Mouse (Mus musculus): ENCODE data around the gene Ubb. TPM values are rescaled to one million over a fixed set of nuclear protein-coding genes. Genes with fewer than 3 reads are reported as not detected.
A peak's percentile ranks its signal among the peaks of the same experiment; 100 is the strongest.

Ubb gene
- total RNA-seq, 1 experiment from 2014 or later, result 1,520 TPM

- no peak for ATAC-seq (replicated peaks in 1 of 2; ENCODE audit: insufficient read depth in 1 of 2, low FRiP score in 2 of 2, low TSS enrichment in 1 of 2, low read depth in 1 of 2, poor library complexity in 2 of 2, severe bottlenecking in 2 of 2)
Measured at GRCm38 (mm10) chr11:62541581-62541980, 9.4 kb upstream of the Ubb start.

- no peak for ATAC-seq (replicated peaks in 1 of 2; ENCODE audit: insufficient read depth in 1 of 2, low FRiP score in 2 of 2, low TSS enrichment in 1 of 2, low read depth in 1 of 2, poor library complexity in 2 of 2, severe bottlenecking in 2 of 2)
Measured at GRCm38 (mm10) chr11:62543991-62544390, 7.0 kb upstream of the Ubb start.

DNA sequence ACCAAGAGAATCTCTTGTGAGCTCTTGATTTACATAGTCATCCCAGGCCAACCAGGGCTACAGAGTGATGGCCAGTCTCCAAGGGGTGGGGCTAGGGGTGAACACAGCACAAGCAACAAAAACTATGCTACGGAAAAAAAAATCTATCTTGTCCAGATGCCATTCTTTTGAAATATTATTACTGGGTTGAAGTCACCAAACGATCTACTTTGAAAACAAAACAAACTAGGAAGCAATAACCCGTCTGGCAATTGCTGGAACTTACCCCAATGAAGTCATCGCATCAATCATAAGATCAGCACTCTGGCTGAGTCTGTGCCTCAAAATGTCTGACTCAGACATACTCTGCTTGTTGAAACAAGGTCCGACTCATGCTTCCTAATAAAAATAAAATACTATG lies 1.2 kb upstream of the Ubb start:
- no peak for ATAC-seq (replicated peaks in 1 of 2; ENCODE audit: insufficient read depth in 1 of 2, low FRiP score in 2 of 2, low TSS enrichment in 1 of 2, low read depth in 1 of 2, poor library complexity in 2 of 2, severe bottlenecking in 2 of 2)

DNA sequence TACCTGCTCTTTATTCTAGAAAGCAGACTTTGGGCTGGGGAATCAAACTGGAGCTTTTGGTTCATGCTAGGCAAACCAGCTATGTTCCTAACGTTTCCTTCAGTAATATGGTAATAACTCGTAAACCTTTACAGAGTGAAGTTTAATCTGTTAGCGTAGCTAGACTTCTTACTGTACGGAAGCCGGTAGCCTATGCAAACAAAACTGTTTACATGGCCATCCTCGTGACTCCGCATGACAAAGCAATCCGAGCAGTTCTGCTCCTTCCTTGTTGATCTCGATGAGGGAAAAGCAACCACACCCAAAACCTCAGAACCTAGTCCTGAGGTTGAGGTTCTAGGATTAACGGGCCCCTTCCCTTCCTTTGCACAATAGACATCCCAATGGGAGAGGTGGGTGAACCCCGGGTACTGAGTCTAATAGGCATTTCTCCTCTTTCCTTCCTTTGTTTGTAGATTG lies 715 bp upstream of the Ubb start:
- peak; percentile 13 to 28; a peak in 2 of 4 replicates for ATAC-seq (replicated peaks in 1 of 2; ENCODE audit: insufficient read depth in 1 of 2, low FRiP score in 2 of 2, low TSS enrichment in 1 of 2, low read depth in 1 of 2, poor library complexity in 2 of 2, severe bottlenecking in 2 of 2)

GRCm38 (mm10) chr11:62551226-62552119 lies 502 bp downstream of the Ubb start:
- ATAC-seq (replicated peaks in 1 of 2; ENCODE audit: insufficient read depth in 1 of 2, low FRiP score in 2 of 2, low TSS enrichment in 1 of 2, low read depth in 1 of 2, poor library complexity in 2 of 2, severe bottlenecking in 2 of 2), result peak; percentile 55 to 58

- no peak for ATAC-seq (replicated peaks in 1 of 2; ENCODE audit: insufficient read depth in 1 of 2, low FRiP score in 2 of 2, low TSS enrichment in 1 of 2, low read depth in 1 of 2, poor library complexity in 2 of 2, severe bottlenecking in 2 of 2)
Measured at GRCm38 (mm10) chr11:62553186-62553585, 2.2 kb downstream of the Ubb start.

GRCm38 (mm10) chr11:62553633-62554032 lies 2.7 kb downstream of the Ubb start:
- ATAC-seq (replicated peaks in 1 of 2; ENCODE audit: insufficient read depth in 1 of 2, low FRiP score in 2 of 2, low TSS enrichment in 1 of 2, low read depth in 1 of 2, poor library complexity in 2 of 2, severe bottlenecking in 2 of 2), result no peak

GRCm38 (mm10) chr11:62554163-62554855 lies 3.3 kb downstream of the Ubb start:
- ATAC-seq (replicated peaks in 1 of 2; ENCODE audit: insufficient read depth in 1 of 2, low FRiP score in 2 of 2, low TSS enrichment in 1 of 2, low read depth in 1 of 2, poor library complexity in 2 of 2, severe bottlenecking in 2 of 2), result no peak

- ATAC-seq (replicated peaks in 1 of 2; ENCODE audit: insufficient read depth in 1 of 2, low FRiP score in 2 of 2, low TSS enrichment in 1 of 2, low read depth in 1 of 2, poor library complexity in 2 of 2, severe bottlenecking in 2 of 2), result no peak
Measured at GRCm38 (mm10) chr11:62554934-62555517, 4.1 kb downstream of the Ubb start.

DNA sequence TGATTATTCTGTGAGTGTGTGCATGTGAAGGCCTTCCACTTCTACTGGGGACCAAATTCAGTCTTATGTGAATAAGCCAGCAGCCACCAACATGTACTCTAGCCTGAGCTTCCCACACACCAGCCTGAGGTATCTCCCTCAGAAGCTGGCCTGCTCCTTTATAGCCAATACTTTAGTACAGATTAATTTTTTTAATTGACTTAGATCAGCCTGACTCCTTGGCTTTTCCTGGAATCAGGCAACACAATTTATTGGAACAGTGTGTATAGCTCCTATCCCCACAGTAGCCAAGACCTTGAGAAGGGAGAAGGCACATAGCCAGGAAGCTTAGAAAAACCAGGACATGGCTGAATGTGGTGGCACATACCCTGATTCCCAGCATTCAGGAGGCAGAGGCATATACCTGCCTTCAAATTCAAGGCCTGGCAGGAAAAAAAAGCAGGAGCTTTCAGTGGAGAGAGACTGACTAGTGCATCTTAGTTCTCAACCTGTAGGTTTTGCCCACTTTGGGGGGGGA lies 5.0 kb downstream of the Ubb start:
- no peak for ATAC-seq (replicated peaks in 1 of 2; ENCODE audit: insufficient read depth in 1 of 2, low FRiP score in 2 of 2, low TSS enrichment in 1 of 2, low read depth in 1 of 2, poor library complexity in 2 of 2, severe bottlenecking in 2 of 2)

- no peak for ATAC-seq (replicated peaks in 1 of 2; ENCODE audit: insufficient read depth in 1 of 2, low FRiP score in 2 of 2, low TSS enrichment in 1 of 2, low read depth in 1 of 2, poor library complexity in 2 of 2, severe bottlenecking in 2 of 2)
Measured at GRCm38 (mm10) chr11:62557205-62557604, 6.2 kb downstream of the Ubb start.

DNA sequence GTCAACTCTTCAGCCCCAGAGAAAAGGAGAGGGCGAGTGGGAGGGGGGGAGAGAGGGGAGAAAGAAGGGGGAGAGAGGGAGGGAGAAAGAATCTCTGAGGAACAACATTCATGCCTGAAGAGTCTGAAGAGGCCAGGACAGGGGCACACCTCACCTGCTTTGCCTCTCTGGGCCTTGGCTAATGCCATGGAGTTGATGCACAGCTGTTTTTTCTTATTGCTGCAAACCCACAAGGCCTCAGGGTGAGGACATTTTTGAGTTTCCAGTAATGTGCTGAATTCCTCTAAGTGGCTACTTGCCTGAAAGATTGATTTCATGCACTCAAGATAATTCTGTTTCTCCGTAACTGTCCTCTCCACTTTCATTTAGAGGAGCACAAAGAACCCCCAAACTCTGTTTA lies 7.2 kb downstream of the Ubb start:
- ATAC-seq (replicated peaks in 1 of 2; ENCODE audit: insufficient read depth in 1 of 2, low FRiP score in 2 of 2, low TSS enrichment in 1 of 2, low read depth in 1 of 2, poor library complexity in 2 of 2, severe bottlenecking in 2 of 2), result no peak

- no peak; a peak in 1 of 4 replicates for ATAC-seq (replicated peaks in 1 of 2; ENCODE audit: insufficient read depth in 1 of 2, low FRiP score in 2 of 2, low TSS enrichment in 1 of 2, low read depth in 1 of 2, poor library complexity in 2 of 2, severe bottlenecking in 2 of 2)
Measured at GRCm38 (mm10) chr11:62558961-62559646, 8.1 kb downstream of the Ubb start.

DNA sequence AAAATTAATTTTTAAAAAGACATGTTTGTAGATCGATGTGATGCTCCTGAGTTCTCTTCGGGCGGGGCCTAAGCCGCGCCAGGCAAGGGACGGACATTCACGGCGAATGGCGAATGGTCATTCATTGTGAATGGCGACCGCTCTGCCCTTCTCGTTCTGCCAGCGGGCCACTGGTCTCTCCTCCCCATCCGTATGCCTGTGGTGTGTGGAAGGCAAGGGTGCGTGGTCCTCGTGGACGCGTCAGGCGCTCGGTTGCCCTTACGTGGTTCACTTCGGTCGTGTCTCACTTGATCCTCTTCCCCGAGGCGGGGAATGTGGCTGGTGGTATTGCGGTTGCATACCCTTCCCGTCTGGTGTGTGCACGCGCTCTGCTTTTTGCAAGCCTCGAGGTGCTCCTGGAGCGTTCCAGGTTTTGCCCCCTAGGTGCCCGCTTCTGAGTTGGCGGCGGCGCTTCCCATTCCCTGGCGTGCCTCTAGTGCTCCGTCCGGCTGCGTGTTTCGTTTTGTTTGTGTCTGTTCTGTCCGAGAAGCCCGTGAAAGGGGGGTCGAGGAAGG lies 9.6 kb downstream of the Ubb start:
- ATAC-seq (replicated peaks in 1 of 2; ENCODE audit: insufficient read depth in 1 of 2, low FRiP score in 2 of 2, low TSS enrichment in 1 of 2, low read depth in 1 of 2, poor library complexity in 2 of 2, severe bottlenecking in 2 of 2), result peak in 1 of 2 experiments; percentile 40; a peak in 1 of 4 replicates

GRCm38 (mm10) chr11:62563590-62563989 lies 12.6 kb downstream of the Ubb start:
- ATAC-seq (replicated peaks in 1 of 2; ENCODE audit: insufficient read depth in 1 of 2, low FRiP score in 2 of 2, low TSS enrichment in 1 of 2, low read depth in 1 of 2, poor library complexity in 2 of 2, severe bottlenecking in 2 of 2), result no peak

GRCm38 (mm10) chr11:62565747-62566146 lies 14.8 kb downstream of the Ubb start:
- ATAC-seq (replicated peaks in 1 of 2; ENCODE audit: insufficient read depth in 1 of 2, low FRiP score in 2 of 2, low TSS enrichment in 1 of 2, low read depth in 1 of 2, poor library complexity in 2 of 2, severe bottlenecking in 2 of 2), result no peak

DNA sequence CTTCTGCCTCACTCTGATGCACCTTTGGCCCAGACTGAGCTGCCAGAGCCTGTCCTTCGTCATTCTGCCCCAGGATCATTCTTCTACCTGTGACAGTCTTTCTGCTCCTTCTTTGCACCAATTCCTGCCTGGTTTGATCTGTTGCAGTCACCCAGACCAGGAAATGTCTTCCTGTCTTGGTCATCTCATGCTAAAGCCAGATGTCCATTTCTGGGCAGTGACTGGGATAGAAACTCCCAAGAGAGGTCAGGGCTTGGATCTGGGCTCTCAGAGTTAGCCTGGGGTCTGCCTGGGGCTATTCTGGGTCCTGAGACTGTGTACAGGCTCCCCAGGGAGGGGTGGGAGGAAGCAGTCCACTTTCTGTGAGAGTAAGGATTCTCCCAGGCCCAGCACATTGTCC lies 15.2 kb downstream of the Ubb start:
- ATAC-seq (replicated peaks in 1 of 2; ENCODE audit: insufficient read depth in 1 of 2, low FRiP score in 2 of 2, low TSS enrichment in 1 of 2, low read depth in 1 of 2, poor library complexity in 2 of 2, severe bottlenecking in 2 of 2), result no peak
